Mouse (Mus musculus) lung, embryonic 15.5 days (tissue): ENCODE results near the gene Robo3. TPM values are rescaled to one million over a fixed set of nuclear protein-coding genes. Genes with fewer than 3 reads are reported as not detected.
A peak's percentile ranks its signal among the peaks of the same experiment; 100 is the strongest.

Source experiments
- ATAC-seq: fragments of 200-750 bp; cut with Nextera tagmentation; 2 replicates; pipeline ENCODE4 v1.8.0; 2017; ENCODE audit warnings: moderate number of reproducible peaks, borderline replicate concordance; ENCODE audit not compliant: low FRiP score, low TSS enrichment; ENCODE audit errors: extremely low read depth
- H3K27ac ChIP-seq: fragments of 300-500 bp; sonication (generic); 2 replicates; pipeline ENCODE4 v1.5.1; 2015; ENCODE audit warnings: moderate library complexity, mild to moderate bottlenecking, inconsistent platforms
- H3K27me3 ChIP-seq: fragments of 300-500 bp; sonication (generic); 2 replicates; pipeline ENCODE4 v1.6.1; 2015; ENCODE audit warnings: inconsistent platforms
- H3K36me3 ChIP-seq: fragments of 300-500 bp; sonication (generic); 2 replicates; pipeline ENCODE4 v1.6.1; 2015; ENCODE audit warnings: inconsistent platforms
- H3K4me1 ChIP-seq: fragments of 300-500 bp; sonication (generic); 2 replicates; pipeline ENCODE4 v1.6.1; 2015; ENCODE audit warnings: inconsistent platforms
- H3K4me2 ChIP-seq: fragments of 300-500 bp; sonication (generic); 2 replicates; pipeline ENCODE4 v1.6.1; 2015; ENCODE audit warnings: inconsistent platforms, mild to moderate bottlenecking, moderate library complexity
- H3K4me3 ChIP-seq: fragments of 300-500 bp; sonication (generic); 2 replicates; pipeline ENCODE4 v1.5.1; 2015; ENCODE audit warnings: mild to moderate bottlenecking, inconsistent platforms
- H3K9ac ChIP-seq: fragments of 300-500 bp; sonication (generic); 2 replicates; pipeline ENCODE4 v1.6.1; 2015; ENCODE audit warnings: inconsistent platforms
- H3K9me3 ChIP-seq: fragments of 300-500 bp; sonication (generic); 2 replicates; pipeline ENCODE4 v1.6.1; 2016; ENCODE audit warnings: inconsistent platforms
- whole genome bisulfite sequencing: fragments of 180-500 bp; shearing (Covaris S2); methylation state at CpG from one replicate; pipeline ENCODE4 v1.1.7; 2015; 5-methylcytosine and 5-hydroxymethylcytosine counted together
- polyA plus RNA-seq: library from polyadenylated mRNA; unstranded; fragments of >200 nt; fragmentation: Nextera tagmentation; extraction: Ambion mirVana; gene quantifications from 2 replicates; pipeline ENCODE4 v1.2.1, GENCODE M21; 2015

Robo3 gene
- polyA plus RNA-seq, 1 experiment from 2014 or later: 0.21 TPM

GRCm38 (mm10) chr9:37421239-37421638, 11.8 kb downstream of the Robo3 start:
- Histone ChIP-seq H3K27ac (no peak overlapping the region), H3K36me3 (no peaks in the 10 kb centered on the region), H3K9ac (no peak overlapping the region), H3K4me1 (0 out of 2 replicates have a peak, but pooled peaks cover 8% of the 10 kb centered on the region), H3K9me3 (no peaks in the 10 kb centered on the region), H3K4me2 (peak overlapping the region; percentile 61), H3K4me3 (peak overlapping the region; percentile 30; the same call in 1 of the 2 replicates), H3K27me3 (no peaks in the 10 kb centered on the region)
- 25% methylated on average over 12 of the region's 12 CpGs for WGBS
- ATAC-seq: peak; percentile 32

DNA sequence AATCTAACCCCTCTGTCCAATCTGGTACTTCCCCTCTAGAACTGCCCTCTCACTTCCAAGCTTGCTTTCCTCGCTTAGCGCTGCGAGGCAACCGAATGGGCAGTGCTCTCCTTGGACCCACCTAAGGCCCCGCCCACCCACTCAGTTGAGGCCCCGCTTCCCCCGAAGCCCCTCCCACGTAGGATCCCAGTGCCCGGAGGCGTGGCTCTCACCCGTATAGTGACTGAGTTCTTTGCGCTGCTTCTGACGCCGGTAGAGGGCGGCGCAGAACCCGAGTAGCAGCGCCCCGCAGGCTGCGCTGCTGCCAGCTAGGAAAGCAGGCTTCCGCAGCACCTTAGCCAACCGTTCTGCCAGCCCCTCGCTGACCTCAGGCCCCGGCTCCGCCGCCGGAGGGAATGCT, 12.4 kb downstream of the Robo3 start:
- no peaks in the 10 kb centered on the region for H3K27me3 ChIP-seq
- H3K4me3 ChIP-seq: peak overlapping the region; percentile 30
- under 1% methylated on average over 27 of the region's 27 CpGs for WGBS
- no peak overlapping the region for H3K9ac ChIP-seq
- no peaks in the 10 kb centered on the region for H3K9me3 ChIP-seq
- peak; percentile 91 for ATAC-seq
- no peaks in the 10 kb centered on the region for H3K36me3 ChIP-seq
- 0 out of 2 replicates have a peak, but pooled peaks cover 8% of the 10 kb centered on the region for H3K4me1 ChIP-seq
- H3K27ac ChIP-seq: no peak overlapping the region
- H3K4me2 ChIP-seq: peak overlapping the region; percentile 61

DNA sequence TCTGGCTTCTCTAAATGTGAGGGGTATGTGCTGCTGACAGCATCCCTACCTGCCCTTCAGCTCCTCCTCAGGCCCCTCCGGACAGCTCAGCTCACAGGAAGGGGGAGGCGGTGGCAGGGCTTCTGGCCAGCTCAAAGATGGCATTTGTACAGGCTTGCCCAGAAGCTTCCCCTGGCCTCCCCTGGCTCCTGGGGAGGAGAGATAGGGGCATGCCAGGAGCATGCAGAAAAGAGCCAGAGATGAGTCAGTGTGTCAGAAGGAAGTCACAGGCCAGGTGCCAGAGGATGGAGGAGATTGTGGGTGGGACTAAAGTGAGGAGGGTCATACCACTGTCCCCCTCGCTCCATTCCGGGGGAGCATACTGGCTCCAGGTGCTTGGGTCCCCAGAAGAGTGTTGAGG, 14.3 kb downstream of the Robo3 start:
- H3K27me3 ChIP-seq: no peaks in the 10 kb centered on the region
- no peak for ATAC-seq
- H3K27ac ChIP-seq: no peak overlapping the region
- H3K4me3 ChIP-seq: no peak overlapping the region
- no peak overlapping the region for H3K9ac ChIP-seq
- H3K36me3 ChIP-seq: no peaks in the 10 kb centered on the region
- 72% methylated on average over 4 of the region's 4 CpGs for WGBS
- H3K4me1 ChIP-seq: 0 out of 2 replicates have a peak, but pooled peaks cover 8% of the 10 kb centered on the region
- H3K9me3 ChIP-seq: no peaks in the 10 kb centered on the region
- no peak overlapping the region for H3K4me2 ChIP-seq

DNA sequence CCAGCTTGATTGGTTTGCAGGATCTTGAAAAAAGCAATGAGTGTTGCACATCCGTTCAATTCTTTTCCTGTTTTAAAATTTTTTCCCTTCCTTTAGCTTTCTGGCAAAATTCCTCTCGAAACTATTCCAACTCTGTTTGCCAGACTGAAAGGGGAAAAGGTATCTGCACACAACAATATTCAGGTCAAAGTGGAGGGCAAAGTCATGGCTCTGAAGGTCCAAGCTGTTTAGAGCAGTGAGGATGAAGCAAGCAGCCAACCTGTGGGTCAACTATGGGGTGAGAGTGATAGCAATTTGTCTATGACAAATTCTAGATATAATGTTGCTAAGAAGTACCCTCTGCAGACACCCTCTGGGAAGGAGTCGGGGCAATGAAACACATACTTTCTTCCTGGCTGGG, 18.4 kb downstream of the Robo3 start:
- WGBS: 62% methylated on average over 3 of the region's 3 CpGs
- no peak overlapping the region for H3K9ac ChIP-seq
- H3K36me3 ChIP-seq: no peaks in the 10 kb centered on the region
- ATAC-seq: no peak
- H3K9me3 ChIP-seq: no peaks in the 10 kb centered on the region
- no peak overlapping the region for H3K4me3 ChIP-seq
- H3K4me1 ChIP-seq: no peaks in the 10 kb centered on the region
- H3K27me3 ChIP-seq: no peaks in the 10 kb centered on the region
- no peak overlapping the region for H3K4me2 ChIP-seq
- no peak overlapping the region for H3K27ac ChIP-seq

DNA sequence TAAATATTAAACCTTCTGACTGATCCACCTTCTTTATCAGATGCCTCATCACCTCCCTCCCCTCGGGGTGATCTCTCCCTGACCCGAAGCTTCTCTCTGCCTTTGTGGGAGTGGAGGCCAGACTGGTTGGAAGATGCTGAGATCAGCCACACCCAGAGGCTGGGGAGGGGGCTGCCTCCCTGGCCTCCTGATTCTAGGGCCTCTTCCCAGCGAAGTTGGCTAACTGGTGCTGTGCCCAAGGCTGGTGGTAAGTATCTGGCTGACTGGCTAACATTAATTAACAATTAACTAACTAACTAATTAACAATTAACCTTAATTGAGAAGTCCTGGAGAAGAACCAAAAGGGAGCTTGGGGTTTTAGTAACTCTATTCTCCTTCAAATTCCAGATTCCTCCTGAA, 20.1 kb downstream of the Robo3 start:
- no peak for ATAC-seq
- H3K4me2 ChIP-seq: no peak overlapping the region
- 47% methylated on average over 3 of the region's 3 CpGs for WGBS

DNA sequence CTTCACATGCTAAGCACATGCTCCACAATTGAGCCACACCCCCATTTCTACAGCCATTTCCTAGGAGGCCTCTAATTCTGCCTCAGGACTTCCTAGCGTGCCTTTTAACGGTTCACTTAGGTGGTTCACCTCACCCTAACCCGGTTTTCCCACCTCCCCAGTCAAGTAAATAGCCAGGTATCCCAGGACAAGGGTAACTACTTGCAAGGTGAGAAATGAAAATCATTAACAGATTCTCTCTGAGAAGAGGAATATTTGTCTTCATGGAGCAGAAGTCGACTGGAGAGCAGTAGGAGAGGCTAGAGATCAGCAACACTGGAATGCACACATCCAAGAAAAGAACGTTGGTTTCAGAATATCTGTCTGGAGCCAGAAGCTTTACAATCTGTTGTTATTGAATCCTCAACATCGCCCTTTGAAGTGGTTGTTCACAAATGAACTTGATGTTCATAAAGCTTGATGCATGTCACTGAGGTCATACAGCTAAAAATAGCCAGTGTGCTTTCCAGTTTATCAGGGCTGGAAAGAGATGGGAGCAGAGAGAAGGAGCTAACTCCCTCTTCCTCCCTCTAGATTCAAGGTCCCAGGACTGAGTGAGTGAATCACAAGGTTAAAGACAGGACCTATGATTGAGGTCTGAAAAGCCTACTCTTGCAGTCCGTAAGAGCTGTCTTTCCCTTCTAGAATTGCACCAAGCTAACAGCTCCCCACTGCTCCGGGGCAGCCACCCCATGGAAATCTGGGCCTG, 23.2 kb downstream of the Robo3 start:
- WGBS: 60% methylated on average over 8 of the region's 8 CpGs

More for the DNA sequence above, 20.1 kb downstream of the Robo3 start:
- Histone ChIP-seq H3K27ac (no peak overlapping the region), H3K9me3 (no peaks in the 10 kb centered on the region), H3K4me1 (no peaks in the 10 kb centered on the region), H3K4me3 (no peak overlapping the region), H3K9ac (no peak overlapping the region), H3K27me3 (no peaks in the 10 kb centered on the region), H3K36me3 (no peaks in the 10 kb centered on the region)

GRCm38 (mm10) chr9:37407850-37408502, 25.1 kb downstream of the Robo3 start:
- Histone ChIP-seq H3K4me2 (peak overlapping the region; percentile 37), H3K36me3 (no peaks in the 10 kb centered on the region), H3K27me3 (no peaks in the 10 kb centered on the region), H3K4me1 (no peaks in the 10 kb centered on the region), H3K9ac (no peak overlapping the region), H3K27ac (no peak overlapping the region), H3K4me3 (no peak overlapping the region), H3K9me3 (no peaks in the 10 kb centered on the region)
- 20% methylated on average over 19 of the region's 19 CpGs for WGBS
- peak; percentile 50; the same call in 1 of the 2 replicates for ATAC-seq

More for the DNA sequence above, 23.2 kb downstream of the Robo3 start:
- Histone ChIP-seq H3K27me3 (no peaks in the 10 kb centered on the region), H3K27ac (no peak overlapping the region), H3K36me3 (no peaks in the 10 kb centered on the region), H3K4me3 (no peak overlapping the region), H3K4me1 (no peaks in the 10 kb centered on the region), H3K9me3 (no peaks in the 10 kb centered on the region), H3K4me2 (no peak overlapping the region), H3K9ac (no peak overlapping the region)
- no peak for ATAC-seq

DNA sequence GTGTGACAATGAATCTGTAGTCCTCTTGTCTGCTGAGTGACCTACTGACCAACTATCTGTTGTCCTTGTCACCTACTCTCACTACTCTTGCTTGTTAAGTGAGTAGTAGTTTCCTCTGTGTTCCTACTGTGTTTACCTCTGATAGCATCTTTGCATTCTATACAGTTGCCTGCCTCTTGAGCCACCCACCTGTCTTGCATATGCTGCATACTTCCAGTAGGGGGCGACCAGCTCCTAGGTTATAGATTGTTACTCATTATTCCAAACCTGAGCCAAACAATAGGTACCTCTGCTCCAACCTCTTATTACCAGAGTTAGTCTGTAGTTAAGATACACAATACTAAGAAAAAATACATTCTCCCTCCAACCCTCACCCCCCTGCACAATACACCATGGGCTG, 26.7 kb downstream of the Robo3 start:
- H3K27ac ChIP-seq: no peak overlapping the region

GRCm38 (mm10) chr9:37403011-37403410, 30.0 kb downstream of the Robo3 start:
- Histone ChIP-seq H3K4me2 (peak overlapping the region; percentile 43), H3K9ac (0 out of 2 replicates have a peak overlapping the region, but pooled peaks have one; percentile 27), H3K36me3 (no peaks in the 10 kb centered on the region), H3K4me1 (no peaks in the 10 kb centered on the region), H3K27me3 (no peaks in the 10 kb centered on the region), H3K9me3 (no peaks in the 10 kb centered on the region), H3K4me3 (peak overlapping the region; percentile 37), H3K27ac (no peak overlapping the region)
- 73% methylated on average over 7 of the region's 7 CpGs for WGBS
- no peak for ATAC-seq

More for the DNA sequence above, 26.7 kb downstream of the Robo3 start:
- Histone ChIP-seq H3K9me3 (no peaks in the 10 kb centered on the region), H3K4me2 (no peak overlapping the region), H3K4me3 (no peak overlapping the region), H3K36me3 (no peaks in the 10 kb centered on the region), H3K4me1 (no peaks in the 10 kb centered on the region), H3K9ac (no peak overlapping the region), H3K27me3 (no peaks in the 10 kb centered on the region)
- WGBS: 0% methylated on average over 1 of the region's 1 CpGs
- ATAC-seq: no peak

DNA sequence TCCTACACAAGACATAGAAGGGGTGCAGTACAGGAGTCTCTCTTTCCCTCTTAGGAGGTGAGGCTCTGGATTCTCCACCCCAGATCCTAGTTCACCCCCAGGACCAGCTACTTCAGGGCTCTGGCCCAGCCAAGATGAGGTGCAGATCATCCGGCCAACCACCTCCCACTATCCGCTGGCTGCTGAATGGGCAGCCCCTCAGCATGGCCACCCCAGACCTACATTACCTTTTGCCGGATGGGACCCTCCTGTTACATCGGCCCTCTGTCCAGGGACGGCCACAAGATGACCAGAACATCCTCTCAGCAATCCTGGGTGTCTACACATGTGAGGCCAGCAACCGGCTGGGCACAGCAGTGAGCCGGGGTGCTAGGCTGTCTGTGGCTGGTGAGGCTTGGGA, 30.5 kb downstream of the Robo3 start:
- H3K36me3 ChIP-seq: no peaks in the 10 kb centered on the region
- peak overlapping the region; percentile 43 for H3K4me2 ChIP-seq
- H3K4me1 ChIP-seq: no peaks in the 10 kb centered on the region
- 80% methylated on average over 7 of the region's 7 CpGs for WGBS
- no peaks in the 10 kb centered on the region for H3K9me3 ChIP-seq
- H3K27me3 ChIP-seq: no peaks in the 10 kb centered on the region
- no peak overlapping the region for H3K27ac ChIP-seq
- H3K4me3 ChIP-seq: peak overlapping the region; percentile 37
- no peak for ATAC-seq
- H3K9ac ChIP-seq: peak overlapping the region; percentile 27; the same call in 1 of the 2 replicates

DNA sequence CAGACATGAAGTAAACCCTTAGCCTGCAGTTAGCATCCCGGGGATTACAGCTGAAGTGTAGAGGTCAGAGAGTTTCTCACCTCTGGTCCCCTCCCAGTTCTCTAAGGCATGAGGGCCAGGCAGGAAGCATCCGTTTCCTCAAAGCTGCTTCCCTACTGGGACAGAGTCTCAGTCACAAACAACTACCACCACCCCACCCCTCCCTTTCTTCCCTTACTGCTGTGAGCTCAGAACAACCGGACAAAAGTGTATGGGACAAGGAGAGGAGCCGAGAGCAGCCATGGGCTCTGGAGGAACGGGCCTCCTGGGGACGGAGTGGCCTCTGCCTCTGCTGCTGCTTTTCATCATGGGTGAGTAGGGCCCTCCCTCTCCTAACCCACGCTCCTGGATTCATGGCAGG, 31.2 kb downstream of the Robo3 start, which contains the start of gene Robo4:
Gene Robo4 (plus strand): TSS at position 96 of the 400 bp plus-strand sequence.
- 0 out of 2 replicates have a peak, but pooled peaks have one; percentile 52 for ATAC-seq
- H3K4me2 ChIP-seq: peak within 1 kb of the TSS; percentile 43
- no peaks in the 10 kb centered on the region for H3K4me1 ChIP-seq
- WGBS: 20% methylated on average over 7 of the region's 7 CpGs
- peak within 1 kb of the TSS; percentile 37 for H3K4me3 ChIP-seq
- H3K9ac ChIP-seq: peak within 1 kb of the TSS; percentile 27; the same call in 1 of the 2 replicates
- no peaks in the 10 kb centered on the region for H3K9me3 ChIP-seq
- H3K27me3 ChIP-seq: no peaks in the 10 kb centered on the region
- peak within 1 kb of the TSS; percentile 71; the same call in 1 of the 2 replicates for H3K27ac ChIP-seq
- no peaks in the 10 kb centered on the region for H3K36me3 ChIP-seq

DNA sequence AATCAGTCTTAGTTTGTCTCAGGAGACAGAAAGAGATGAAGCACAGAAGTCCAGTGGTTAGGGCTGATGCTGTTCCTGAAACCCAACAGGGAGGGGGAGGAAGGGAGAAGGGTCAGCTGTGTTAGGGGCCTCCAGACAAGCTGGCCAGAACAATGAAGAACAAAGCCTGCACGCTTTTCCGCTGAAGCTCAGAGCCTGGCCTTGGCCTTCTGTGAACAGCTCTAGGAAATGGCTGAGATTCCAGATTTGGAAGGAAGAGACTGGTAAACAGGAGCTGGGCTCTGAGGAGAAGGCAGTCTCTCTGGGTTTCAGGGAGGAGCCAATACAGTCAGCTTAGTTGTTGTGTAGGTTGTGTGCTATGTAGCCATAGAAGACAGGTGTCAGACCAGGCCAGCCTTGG, 32.5 kb downstream of the Robo3 start:
- Histone ChIP-seq H3K9ac (no peak overlapping the region), H3K4me1 (no peaks in the 10 kb centered on the region), H3K9me3 (no peaks in the 10 kb centered on the region), H3K36me3 (no peaks in the 10 kb centered on the region), H3K27ac (no peak overlapping the region), H3K4me3 (no peak overlapping the region), H3K27me3 (no peaks in the 10 kb centered on the region), H3K4me2 (no peak overlapping the region)
- ATAC-seq: peak; percentile 32; the same call in 1 of the 2 replicates
- 62% methylated on average over 2 of the region's 2 CpGs for WGBS
